ENCODE assay signal across 12 mouse cellular contexts in the genomic region with DNA sequence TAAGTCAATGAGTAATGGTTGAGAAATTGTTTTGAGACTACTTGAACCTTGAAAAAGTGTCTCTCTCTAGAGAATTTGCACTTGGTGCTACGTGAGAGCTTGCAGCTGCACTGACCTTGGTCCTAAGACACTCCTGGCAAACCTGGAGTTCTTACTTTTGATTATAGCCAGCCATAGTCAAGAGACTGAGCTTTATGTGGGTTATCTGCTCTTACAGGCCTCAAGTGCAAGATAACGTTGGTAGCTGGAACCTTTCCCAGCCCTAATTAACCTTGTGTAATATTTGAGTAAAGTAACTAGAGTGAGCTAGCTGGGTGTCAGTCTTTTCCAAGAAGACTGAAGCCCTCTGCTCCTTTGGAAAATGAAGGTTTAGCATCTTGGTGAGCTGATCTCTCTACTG. TPM values are rescaled to one million over a fixed set of nuclear protein-coding genes. Genes with fewer than 3 reads are reported as not detected.
DNase-seq lines count a peak whose midpoint lies in the region; ATAC-seq and TF ChIP-seq lines count a peak whose summit lies in the region.
"Had no signal": no experiment of that assay in that cellular context is flagged by ENCODE, and none has a peak within 500 bp of the region (broad histone marks: within the 10 kb centered on the region; RNA-seq: fewer than 3 reads in every experiment).

No protein-coding gene starts in this region.

- H3K9ac ChIP-seq in lung, embryonic 16.5 days (ENCODE audit: low read length): no peak overlapping the region
- no peak overlapping the region for H3K9ac ChIP-seq in stomach, postnatal 0 days (ENCODE audit: low read length)
- H3K9ac ChIP-seq: forebrain, embryonic 15.5 days had no signal

- intact Hi-C loops in left cerebral cortex, postnatal 36 days (cut with DNase I): no loop called here

- no peak overlapping the region for H3K4me2 ChIP-seq in lung, embryonic 16.5 days (ENCODE audit: low read depth, low read length)
- H3K4me2 ChIP-seq in stomach, postnatal 0 days (replicated peaks; ENCODE audit: low read depth): no peak overlapping the region
- H3K4me2 ChIP-seq: forebrain, embryonic 15.5 days had no signal

- no peaks in the 10 kb centered on the region for H3K27me3 ChIP-seq in lung, embryonic 16.5 days (ENCODE audit: control insufficient read depth, insufficient read depth, low read depth, low read length)
- H3K27me3 ChIP-seq in stomach, postnatal 0 days (ENCODE audit: control insufficient read depth, insufficient read depth, low read length): no peaks in the 10 kb centered on the region
- H3K27me3 ChIP-seq: CH12.LX; forebrain, embryonic 15.5 days had no signal

- no peaks in the 10 kb centered on the region for H3K9me3 ChIP-seq in lung, embryonic 16.5 days (ENCODE audit: control insufficient read depth, low read length)
- H3K9me3 ChIP-seq in stomach, postnatal 0 days (ENCODE audit: control insufficient read depth, low read length): no peaks in the 10 kb centered on the region
- H3K9me3 ChIP-seq: forebrain, embryonic 15.5 days had no signal

- TF ChIP-seq CTCF in stomach, postnatal 0 days (IDR thresholded peaks at IDR 0.05; ENCODE audit: low read depth): no peak

- peak; percentile 13 for DNase-seq in ovary, adult 18-20 months (ENCODE audit: low spot score)
- no peak for DNase-seq in ovary, postnatal 14 days (ENCODE audit: low spot score)
- peak; percentile 17 for DNase-seq in heart, postnatal 4 days
- DNase-seq in stomach, postnatal 0 days (ENCODE audit: low spot score): peak; percentile 30
- no peak for DNase-seq in kidney, adult 8-10 months
- no peak for DNase-seq in left cerebral cortex, postnatal 36 days (ENCODE audit: low spot score in 2 of 2)
- DNase-seq: cerebellum, postnatal 25 days; gastrocnemius, postnatal 10 days had no signal

- no peak overlapping the region for H3K4me3 ChIP-seq in lung, embryonic 16.5 days (ENCODE audit: low read length)
- no peak overlapping the region for H3K4me3 ChIP-seq in stomach, postnatal 0 days (ENCODE audit: low read depth, low read length)
- H3K4me3 ChIP-seq: forebrain, embryonic 15.5 days had no signal

- H3K4me1 ChIP-seq in lung, embryonic 16.5 days (replicated peaks; ENCODE audit: control insufficient read depth, insufficient read depth, low read length): peaks cover 17% of the 10 kb centered on the region
- 0 out of 2 replicates have a peak, but pooled peaks cover 4% of the 10 kb centered on the region for H3K4me1 ChIP-seq in stomach, postnatal 0 days (replicated peaks; ENCODE audit: control insufficient read depth, insufficient read depth)
- H3K4me1 ChIP-seq: forebrain, embryonic 15.5 days had no signal

- H3K27ac ChIP-seq in lung, embryonic 16.5 days (ENCODE audit: low read length): no peak overlapping the region; the same call in 1 of the 2 replicates
- no peak overlapping the region for H3K27ac ChIP-seq in stomach, postnatal 0 days (replicated peaks)
- H3K27ac ChIP-seq: forebrain, embryonic 15.5 days had no signal

- no peak for TF ChIP-seq EP300 in stomach, postnatal 0 days (optimal IDR thresholded peaks at IDR 0.05)

- 31% methylated on average over 2 of the region's 2 CpGs for WGBS in lung, embryonic 16.5 days
- WGBS in stomach, postnatal 0 days: 41% methylated on average over 2 of the region's 2 CpGs

- no peaks in the 10 kb centered on the region for H3K36me3 ChIP-seq in lung, embryonic 16.5 days (ENCODE audit: control insufficient read depth, insufficient read depth, low read length)
- no peaks in the 10 kb centered on the region for H3K36me3 ChIP-seq in stomach, postnatal 0 days (ENCODE audit: control insufficient read depth, insufficient read depth, low read length)
- H3K36me3 ChIP-seq: forebrain, embryonic 15.5 days had no signal

- peak; percentile 95 for ATAC-seq in lung, embryonic 16.5 days (ENCODE audit: low read depth)
- peak; percentile 38; the same call in 1 of the 2 replicates for ATAC-seq in stomach, postnatal 0 days (ENCODE audit: low FRiP score, low TSS enrichment)
- ATAC-seq in inflammation-experienced regulatory T-cells, adult 6 months: no peak
- ATAC-seq: forebrain, embryonic 15.5 days had no signal

RNA-seq across cellular contexts. Expression of a gene that starts 25.5 kb away (rescaled TPM):
- 10 to 100 TPM; 39.0 to 41.2 TPM for total RNA-seq in heart, postnatal 4 days (2021)
- 54.2 and 64.0 TPM in 2 replicates for polyA plus RNA-seq in lung, embryonic 16.5 days (2015; fragmentation: Nextera tagmentation; extraction: Ambion mirVana)
- 14.1 and 14.2 TPM in 2 replicates for polyA plus RNA-seq in stomach, postnatal 0 days (2015; fragmentation: Nextera tagmentation; extraction: Ambion mirVana)
- 10 to 100 TPM; 43.1 to 68.4 (median 46.4) TPM for polyA plus RNA-seq in inflammation-experienced regulatory T-cells, adult 6 months (2017; shearing (Covaris generic))
- total RNA-seq in left cerebral cortex, postnatal 36 days (2021): 10 to 100 TPM; 37.7 to 60.2 TPM

RNA-seq across cellular contexts. Expression of a gene that starts 49.1 kb away (rescaled TPM):
- total RNA-seq in heart, postnatal 4 days (2021): 10 to 100 TPM; 22.4 to 22.9 TPM
- polyA plus RNA-seq in lung, embryonic 16.5 days (2015; fragmentation: Nextera tagmentation; extraction: Ambion mirVana): 16.8 and 17.3 TPM in 2 replicates
- polyA plus RNA-seq in stomach, postnatal 0 days (2015; fragmentation: Nextera tagmentation; extraction: Ambion mirVana): 6.7 and 7.5 TPM in 2 replicates
- polyA plus RNA-seq in inflammation-experienced regulatory T-cells, adult 6 months (2017; shearing (Covaris generic)): under 1 TPM in 2 of 3 experiments, not detected in 1; 0.55 to 0.59 TPM
- total RNA-seq in left cerebral cortex, postnatal 36 days (2021): 10 to 100 TPM; 86.9 to 94.9 TPM

Comparison
In these comparisons a context has a peak if more than half of its experiments do, and no peak if none do; other contexts are left out.
1. DNase-seq: peak in ovary, adult 18-20 months (single experiment), heart, postnatal 4 days (single experiment) and stomach, postnatal 0 days (single experiment); none in ovary, postnatal 14 days (single experiment), kidney, adult 8-10 months (0 of 2) and left cerebral cortex, postnatal 36 days (0 of 2).